Mouse (Mus musculus): ENCODE measurements around the gene Nrxn3.

DNA sequence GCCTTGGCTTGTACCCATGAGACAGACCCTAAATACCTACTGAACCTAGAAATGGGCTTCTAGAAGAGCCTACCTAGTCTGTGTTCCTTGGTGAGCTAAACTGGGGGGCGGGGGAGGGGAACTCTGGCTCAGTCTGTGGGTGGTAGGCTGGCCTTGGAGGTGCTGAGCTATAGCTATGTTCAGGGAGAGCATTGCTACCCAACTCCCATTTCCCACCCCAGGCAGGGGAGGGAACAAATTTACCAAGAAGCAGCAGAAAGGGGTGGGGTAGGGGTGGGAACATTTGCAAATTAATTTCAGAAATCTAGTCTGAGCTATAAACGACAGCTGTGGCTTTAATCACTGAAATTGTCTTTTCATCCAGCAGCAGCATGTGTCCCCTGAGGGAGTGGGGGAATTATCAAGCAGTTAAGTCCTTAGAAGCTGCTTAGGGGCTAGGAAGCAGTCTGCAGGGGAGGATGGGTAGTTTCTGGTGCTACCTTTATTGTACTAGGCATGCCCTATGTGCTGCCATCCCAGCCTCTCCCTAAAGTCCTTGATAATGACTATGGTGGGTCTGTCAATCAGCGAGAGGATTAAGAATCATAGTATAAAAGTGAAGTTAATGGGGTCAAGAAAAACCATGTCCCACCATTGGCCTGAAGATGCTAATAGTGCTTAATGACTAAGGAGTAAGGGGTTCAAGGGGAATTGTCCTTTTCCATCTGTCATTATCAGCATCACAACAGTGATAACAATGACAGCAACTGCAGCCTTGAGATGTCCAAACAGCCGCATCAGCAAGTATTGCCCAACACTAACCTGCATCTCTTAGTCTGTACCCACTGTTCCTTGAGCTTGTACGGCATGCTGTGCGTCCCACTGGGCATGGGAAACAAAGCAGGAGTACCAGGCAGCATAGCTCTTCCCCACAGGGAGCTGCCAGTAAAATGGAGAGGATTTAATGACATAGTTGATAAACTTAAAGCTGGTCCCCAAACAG lies 560.0 kb downstream of the Nrxn3 start:
- TF ChIP-seq REST (IDR thresholded peaks at IDR 0.05; ENCODE audit: insufficient read depth, insufficient read length) (no peak), POLR2A (IDR thresholded peaks at IDR 0.05; ENCODE audit: insufficient read length, low read depth) (no peak), TCF12 (IDR thresholded peaks at IDR 0.05; ENCODE audit: insufficient read depth, poor library complexity, severe bottlenecking) (no peak), MAX (IDR thresholded peaks at IDR 0.05; ENCODE audit: low read depth) (no peak), USF1 (IDR thresholded peaks at IDR 0.05; ENCODE audit: low read depth) (no peak), POLR2AphosphoS2 (IDR thresholded peaks at IDR 0.05; ENCODE audit: insufficient read length, low read depth) (no peak), TCF3 (IDR thresholded peaks at IDR 0.05; ENCODE audit: insufficient read length, low read depth) (no peak)
